Mouse (Mus musculus): ENCODE results near the gene Bckdhb. TPM values are rescaled to one million over a fixed set of nuclear protein-coding genes. Genes with fewer than 3 reads are reported as not detected.

The Bckdhb gene
- total and polyA plus RNA-seq, 3 experiments, result 10.6 to 20.3 (median 12.0) TPM

DNA sequence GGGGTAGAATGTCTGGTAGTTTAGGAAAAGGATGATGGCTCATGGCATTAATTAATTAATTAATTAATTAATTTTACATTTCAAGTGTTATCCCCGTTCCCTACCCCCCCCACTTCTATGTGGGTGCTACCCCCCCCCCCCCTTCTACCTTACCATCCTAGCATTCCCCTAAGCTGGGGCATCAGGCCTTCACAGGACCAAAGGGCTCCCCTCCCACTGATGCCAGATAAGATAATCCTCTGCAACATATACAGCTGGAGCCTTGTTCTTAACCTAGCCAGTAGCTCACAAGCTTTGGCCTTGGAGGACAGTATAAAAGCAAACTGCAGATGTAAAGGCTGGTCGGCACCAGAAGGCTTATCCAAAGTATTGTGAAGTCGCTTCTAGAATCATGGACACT is 138.7 kb downstream of the Bckdhb start:
- Histone ChIP-seq H3K27me3 (replicated peaks) (no peaks in the 10 kb centered on the region), H3K4me3 (replicated peaks in 1 of 3; ENCODE audit: low read depth in 2 of 3, low read length in 2 of 3, poor library complexity in 1 of 3) (no peak overlapping the region), H3K79me2 (replicated peaks; ENCODE audit: control insufficient read depth, extremely low read depth, insufficient read depth, poor library complexity, severe bottlenecking) (no peaks in the 10 kb centered on the region), H3K9ac (ENCODE audit: insufficient read depth, low read depth) (no peak overlapping the region), H3K4me1 (ENCODE audit: control insufficient read depth in 1 of 2, insufficient read depth in 2 of 2) (no peaks in the 10 kb centered on the region), H3K36me3 (replicated peaks in 1 of 2; ENCODE audit: control insufficient read depth in 1 of 2, insufficient read depth in 1 of 2, low read length in 1 of 2) (no peaks in the 10 kb centered on the region), H3K4me2 (ENCODE audit: insufficient read depth, low read depth, poor library complexity, severe bottlenecking) (no peak overlapping the region), H3K27ac (ENCODE audit: insufficient read depth, low read depth) (no peak overlapping the region), H3K9me3 (replicated peaks; ENCODE audit: low read length) (no peaks in the 10 kb centered on the region)
- TF ChIP-seq NRF1 (IDR thresholded peaks at IDR 0.05; ENCODE audit: low read depth, low read length) (no peak), KAT2A (IDR thresholded peaks at IDR 0.05; ENCODE audit: insufficient replicate concordance, low read length) (no peak), TCF12 (IDR thresholded peaks at IDR 0.05; ENCODE audit: low read depth, low read length) (no peak), MAX (IDR thresholded peaks at IDR 0.05; ENCODE audit: low read length) (no peak), ETS1 (conservative IDR thresholded peaks at IDR 0.05; ENCODE audit: low read depth, low read length) (no peak), USF2 (conservative IDR thresholded peaks at IDR 0.05; ENCODE audit: low read depth, low read length) (no peak), ZNF384 (IDR thresholded peaks at IDR 0.05; ENCODE audit: low read depth, low read length) (no peak), CHD1 (IDR thresholded peaks at IDR 0.05; ENCODE audit: low read depth, low read length) (no peak), NELFE (IDR thresholded peaks at IDR 0.05; ENCODE audit: low read depth, low read length) (no peak), ZMIZ1 (IDR thresholded peaks at IDR 0.05; ENCODE audit: low read depth, low read length) (no peak), UBTF (IDR thresholded peaks at IDR 0.05; ENCODE audit: low read depth, low read length) (no peak), BHLHE40 (IDR thresholded peaks at IDR 0.05; ENCODE audit: low read depth, low read length) (no peak), MAFK (IDR thresholded peaks at IDR 0.05; ENCODE audit: insufficient replicate concordance, low read length) (no peak), ZC3H11A (IDR thresholded peaks at IDR 0.05; ENCODE audit: low read depth, low read length) (no peak), GABPA (IDR thresholded peaks at IDR 0.05; ENCODE audit: insufficient replicate concordance, low read depth, low read length) (no peak), JUN (IDR thresholded peaks at IDR 0.05; ENCODE audit: insufficient read depth, low read depth, low read length) (no peak), USF1 (IDR thresholded peaks at IDR 0.05; ENCODE audit: low read depth, low read length) (no peak), MEF2A (IDR thresholded peaks at IDR 0.05; ENCODE audit: borderline replicate concordance, low read depth, low read length) (no peak), HCFC1 (IDR thresholded peaks at IDR 0.05; ENCODE audit: low read depth, low read length) (no peak)
- in situ Hi-C loops (cut with MboI; ENCODE audit: low pct_ligation_motif_present, low pct_unique_long_range_greater_than_20kb, low sequenced_read_pairs) (no loop called here), dilution Hi-C loops (cut with MboI; ENCODE audit: extremely low pct_ligation_motif_present, extremely low pct_unique_long_range_greater_than_20kb, low sequenced_read_pairs) (no loop called here)
- DNase-seq (ENCODE audit: extremely low read depth), result no peak

DNA sequence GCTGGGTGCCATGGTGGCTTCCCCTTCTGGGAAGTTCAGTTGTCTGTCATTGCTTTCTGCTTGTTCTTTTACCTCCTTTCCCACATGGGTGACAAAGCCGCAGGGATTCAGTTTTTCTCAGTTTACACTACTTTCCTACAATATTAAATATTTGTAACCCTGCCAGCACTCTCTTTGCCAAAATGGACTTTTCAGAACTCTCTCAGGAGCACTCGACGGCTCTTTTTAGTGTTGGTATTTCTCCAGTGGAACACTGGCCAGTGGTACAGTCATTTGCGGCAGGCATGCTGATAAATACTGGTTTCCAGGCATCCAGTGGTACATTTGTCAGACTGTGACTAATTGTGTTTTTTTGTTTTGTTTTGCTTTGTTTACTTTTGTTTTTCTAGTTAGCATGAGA is 139.2 kb downstream of the Bckdhb start:
- H3K4me1 ChIP-seq (ENCODE audit: control insufficient read depth in 1 of 2, insufficient read depth in 2 of 2), result no peaks in the 10 kb centered on the region
- H3K9me3 ChIP-seq (replicated peaks; ENCODE audit: low read length), result no peaks in the 10 kb centered on the region
- no peak for DNase-seq (ENCODE audit: extremely low read depth)
- H3K79me2 ChIP-seq (replicated peaks; ENCODE audit: control insufficient read depth, extremely low read depth, insufficient read depth, poor library complexity, severe bottlenecking), result no peaks in the 10 kb centered on the region
- TF ChIP-seq TBP (conservative IDR thresholded peaks at IDR 0.05; ENCODE audit: low read depth, low read length), result no peak
- no peak for TF ChIP-seq SIN3A (IDR thresholded peaks at IDR 0.05; ENCODE audit: low read length)
- no peak for TF ChIP-seq NELFE (IDR thresholded peaks at IDR 0.05; ENCODE audit: low read depth, low read length)
- H3K36me3 ChIP-seq (replicated peaks in 1 of 2; ENCODE audit: control insufficient read depth in 1 of 2, insufficient read depth in 1 of 2, low read length in 1 of 2), result no peaks in the 10 kb centered on the region
- H3K4me2 ChIP-seq (ENCODE audit: insufficient read depth, low read depth, poor library complexity, severe bottlenecking), result no peak overlapping the region
- H3K9ac ChIP-seq (ENCODE audit: insufficient read depth, low read depth), result no peak overlapping the region
- H3K27me3 ChIP-seq (replicated peaks), result no peaks in the 10 kb centered on the region
- in situ Hi-C loops (cut with MboI; ENCODE audit: low pct_ligation_motif_present, low pct_unique_long_range_greater_than_20kb, low sequenced_read_pairs) (no loop called here), dilution Hi-C loops (cut with MboI; ENCODE audit: extremely low pct_ligation_motif_present, extremely low pct_unique_long_range_greater_than_20kb, low sequenced_read_pairs) (no loop called here)
- H3K4me3 ChIP-seq (replicated peaks in 1 of 3; ENCODE audit: low read depth in 2 of 3, low read length in 2 of 3, poor library complexity in 1 of 3), result no peak overlapping the region
- no peak overlapping the region for H3K27ac ChIP-seq (ENCODE audit: insufficient read depth, low read depth)
